Mouse (Mus musculus): ENCODE measurements around the gene Gm5426.
"Not testable (repeated sequence)": the region's sequence is repeated elsewhere in the genome, so short reads cannot be mapped to it uniquely, and the experiment has no call there.

The Gm5426 gene

DNA sequence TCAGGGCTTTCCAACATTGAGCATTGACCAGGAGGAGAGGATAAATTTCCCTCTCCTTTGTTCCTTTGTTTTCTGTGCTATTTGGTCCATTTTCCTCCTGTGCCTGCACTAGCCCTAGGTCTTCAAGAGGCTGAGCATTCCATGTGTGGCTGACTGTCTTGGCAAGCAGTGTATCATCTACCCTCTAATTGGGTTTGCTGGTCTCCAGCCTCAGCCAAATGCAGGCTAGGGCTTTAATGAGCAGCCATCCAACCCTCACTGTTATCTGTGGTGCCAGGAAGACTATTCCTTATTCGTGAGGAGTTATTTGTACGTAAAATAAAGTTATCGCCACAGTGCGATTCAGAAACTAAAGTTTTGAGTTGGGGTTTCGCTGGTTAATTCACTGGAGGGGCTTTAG is 2.2 kb downstream of the Gm5426 start:
- no peak for DNase-seq (ENCODE audit: low spot score in 2 of 2)

DNA sequence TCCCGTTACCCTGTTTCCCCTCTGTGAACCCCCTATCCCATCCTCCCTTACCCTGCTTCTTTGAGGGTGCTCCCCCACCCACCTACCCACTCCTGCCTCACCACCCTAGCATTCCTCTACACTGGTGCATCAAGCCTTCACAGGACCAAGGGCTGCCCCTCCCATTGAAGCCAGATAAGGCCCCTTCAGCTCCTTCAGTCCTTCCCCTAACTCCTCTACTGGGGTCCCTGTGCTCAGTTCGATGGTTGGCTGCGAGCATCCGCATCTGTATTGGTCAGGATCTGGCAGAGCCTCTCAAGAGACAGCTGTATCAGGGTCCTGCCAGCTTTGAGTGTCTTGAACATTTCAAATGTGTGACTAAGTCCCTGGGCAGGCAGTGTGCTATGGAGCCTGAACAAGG is 2.9 kb downstream of the Gm5426 start:
- not testable (repeated sequence) for DNase-seq (ENCODE audit: low spot score in 2 of 2)

DNA sequence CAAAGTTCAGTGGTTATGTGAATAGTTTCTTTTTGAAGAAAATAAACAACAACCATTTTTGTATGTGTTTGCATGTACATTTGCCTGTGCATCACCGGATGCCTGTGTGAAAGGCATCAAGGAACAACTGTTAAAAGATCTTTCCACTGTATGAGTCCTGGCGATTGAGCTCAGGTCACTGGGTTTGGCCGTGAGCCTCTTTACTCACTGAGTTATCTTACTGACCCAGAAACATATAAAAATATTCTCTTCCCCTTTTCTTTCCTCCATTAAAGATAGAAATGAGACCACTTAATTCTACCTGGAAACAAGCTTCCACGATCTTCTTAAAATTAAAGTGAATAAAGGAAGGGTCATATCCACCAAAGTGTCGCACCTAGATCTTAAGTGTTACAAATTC is 10.2 kb downstream of the Gm5426 start:
- no peak for DNase-seq (ENCODE audit: low spot score in 2 of 2)

DNA sequence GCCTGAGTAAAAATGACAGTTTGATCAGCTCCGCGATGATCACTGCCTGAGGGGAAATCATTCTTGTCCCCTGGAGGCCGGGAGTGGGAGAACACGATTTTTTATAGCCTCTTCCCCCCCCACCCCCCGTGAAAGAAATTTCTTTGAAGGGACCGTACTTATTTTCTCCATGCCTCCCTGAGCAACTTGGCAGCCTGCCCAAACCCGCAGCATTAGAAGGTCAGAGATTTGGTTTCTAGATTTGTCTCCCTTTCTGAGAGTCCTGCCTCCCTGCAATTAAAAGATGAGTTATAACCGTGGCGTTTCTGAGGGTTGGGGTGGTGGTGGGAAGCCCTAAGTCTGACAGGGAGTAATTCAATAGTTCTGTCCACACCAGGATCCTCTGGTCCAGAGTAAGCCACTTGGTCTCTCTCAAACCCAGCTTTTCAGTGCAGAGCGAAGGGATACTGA is 11.9 kb downstream of the Gm5426 start:
- DNase-seq (ENCODE audit: low spot score in 2 of 2), result no peak

DNA sequence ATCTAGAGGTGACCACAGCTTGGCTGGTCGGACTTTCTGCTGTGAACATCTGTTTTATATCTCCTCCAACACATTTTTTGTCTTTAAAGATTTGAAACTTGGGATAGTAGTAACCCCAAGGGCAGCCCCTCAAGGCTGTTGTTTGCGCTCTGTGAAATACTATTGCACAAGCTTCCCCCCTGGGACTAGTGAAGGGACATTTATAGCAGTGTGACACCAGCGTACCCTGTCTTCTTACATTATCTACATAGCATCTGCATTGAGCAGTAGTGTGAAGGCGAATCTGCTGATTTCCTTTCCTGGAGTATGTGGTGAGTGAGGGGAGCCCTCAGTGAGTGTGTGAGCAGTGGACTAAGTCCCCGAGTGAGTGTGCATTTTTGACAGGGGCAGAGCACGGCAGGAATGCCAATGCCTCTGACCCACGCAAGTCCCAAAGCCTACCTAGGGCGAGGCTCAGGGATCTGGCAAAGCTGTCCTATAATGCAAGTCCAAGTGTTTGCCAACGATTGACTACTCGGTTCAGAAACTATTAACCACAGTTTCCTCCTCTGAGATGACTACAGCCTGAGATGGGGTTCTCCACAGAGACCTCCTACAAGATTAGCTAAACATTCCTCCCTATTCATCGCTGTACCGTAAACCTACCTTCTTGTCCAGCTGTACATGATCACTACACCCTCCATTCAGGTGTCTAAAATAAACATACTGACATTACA is 14.2 kb downstream of the Gm5426 start:
- DNase-seq (ENCODE audit: low spot score in 2 of 2), result no peak

DNA sequence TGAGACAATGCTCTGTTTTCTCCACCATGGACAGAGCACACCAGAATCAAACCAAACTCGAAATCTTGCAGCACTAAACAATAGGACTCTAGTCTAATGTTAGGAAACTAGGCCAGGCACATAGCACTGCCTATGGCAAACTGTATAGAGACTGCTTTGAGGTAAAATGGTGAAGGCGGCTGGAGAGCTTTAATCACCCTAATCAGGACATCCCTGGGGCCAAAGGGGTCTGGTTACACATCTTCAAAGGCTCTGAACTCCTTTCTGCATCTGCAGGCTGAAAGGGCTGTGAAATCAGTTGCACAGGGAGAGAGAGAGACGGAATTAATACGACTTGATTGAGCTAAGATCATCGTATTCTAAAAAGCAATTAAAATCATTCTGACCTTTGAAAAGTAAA is 16.9 kb downstream of the Gm5426 start:
- DNase-seq (ENCODE audit: low spot score in 2 of 2), result no peak

DNA sequence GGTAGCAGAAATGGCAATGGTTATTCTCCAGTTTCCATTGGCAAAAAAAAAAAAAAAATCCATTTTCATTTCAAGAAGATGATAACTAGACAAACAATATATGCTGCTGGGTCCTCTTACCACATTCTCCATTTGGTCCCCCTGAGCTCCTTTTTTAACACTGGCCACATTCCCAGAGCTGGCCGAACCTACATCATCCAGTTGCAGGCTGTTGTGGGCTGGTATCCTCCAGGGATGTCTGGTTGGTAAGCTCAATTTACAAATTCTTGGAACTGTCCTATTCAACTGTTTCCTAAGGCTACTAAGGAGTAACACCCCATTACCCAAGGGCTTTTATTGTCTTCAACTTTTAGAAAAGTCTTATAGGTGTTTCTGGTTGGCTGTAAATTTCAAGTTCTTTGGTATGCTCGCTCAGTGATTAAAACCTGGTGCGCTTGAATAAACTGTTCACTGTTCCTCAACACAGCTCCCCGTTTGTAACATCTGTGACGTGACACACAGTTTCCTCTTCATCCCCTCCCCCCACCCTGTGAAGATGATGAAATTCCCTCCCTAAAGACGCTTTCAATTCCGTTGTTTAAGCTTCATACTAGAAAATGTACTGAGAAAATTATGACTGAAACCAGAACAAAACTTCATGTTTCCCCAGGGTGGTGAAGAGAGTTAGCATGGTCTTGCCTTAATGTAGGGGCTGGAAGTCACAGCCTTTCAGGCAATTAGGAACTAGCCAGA is 26.7 kb downstream of the Gm5426 start:
- no peak for DNase-seq (ENCODE audit: low spot score in 2 of 2)

DNA sequence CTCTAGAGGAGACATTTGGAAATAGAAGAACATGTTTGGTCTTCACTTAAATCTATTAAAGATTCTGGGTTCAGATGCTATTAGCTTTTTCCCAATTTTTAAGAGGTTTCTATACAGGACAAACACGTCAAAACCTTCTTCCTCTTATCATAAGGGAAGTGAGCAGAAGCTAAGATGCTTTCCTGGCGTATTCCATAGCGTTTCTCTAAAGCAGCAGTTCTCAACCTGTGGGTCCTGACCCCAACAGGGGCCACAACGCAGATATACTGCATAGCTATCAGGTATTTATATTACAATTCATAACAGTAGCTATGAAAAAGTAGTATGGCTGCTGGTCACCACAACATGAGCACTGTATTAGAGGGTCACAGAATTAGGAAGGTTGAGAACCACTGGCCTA is 27.4 kb downstream of the Gm5426 start:
- DNase-seq (ENCODE audit: low spot score in 2 of 2), result no peak

DNA sequence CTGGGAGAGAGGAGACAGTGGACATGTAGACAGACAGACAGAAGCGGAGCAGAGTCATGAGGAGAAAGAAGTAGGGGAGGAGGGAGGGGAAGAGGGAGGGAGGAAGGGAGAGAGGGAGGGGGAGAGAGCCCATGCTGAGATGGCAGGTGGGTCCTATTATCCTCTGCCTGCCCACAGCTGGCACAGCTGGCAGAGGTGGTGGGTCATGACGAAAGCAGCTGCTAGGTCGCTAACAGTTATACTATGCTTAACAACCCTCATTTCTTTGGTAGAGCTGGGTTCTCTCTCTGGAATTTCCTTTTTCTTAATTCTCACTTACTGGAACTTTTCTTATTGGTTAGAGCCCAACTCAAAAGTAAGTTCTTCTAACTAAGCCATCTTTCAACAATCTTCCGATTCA is 28.9 kb downstream of the Gm5426 start:
- no peak for DNase-seq (ENCODE audit: low spot score in 2 of 2)

DNA sequence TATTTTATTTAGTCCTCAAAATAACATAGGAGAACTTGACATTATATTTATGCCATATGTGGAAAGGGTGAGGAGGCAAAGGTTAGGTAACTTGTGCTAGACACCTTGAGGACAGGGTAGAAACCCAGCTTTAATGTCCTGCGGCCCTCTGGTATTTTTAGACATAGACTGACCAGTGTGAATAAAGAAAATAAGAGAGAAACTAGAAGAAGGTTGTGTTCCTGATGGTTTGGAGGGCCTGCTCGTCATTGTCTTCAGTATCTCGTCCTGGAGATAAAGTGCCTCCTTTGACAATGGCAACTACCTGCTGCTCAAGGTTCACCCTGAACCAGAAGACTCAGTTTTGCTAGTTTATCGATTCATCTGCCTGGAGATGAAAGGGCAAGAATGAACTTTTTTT is 32.6 kb downstream of the Gm5426 start:
- no peak for DNase-seq (ENCODE audit: low spot score in 2 of 2)

DNA sequence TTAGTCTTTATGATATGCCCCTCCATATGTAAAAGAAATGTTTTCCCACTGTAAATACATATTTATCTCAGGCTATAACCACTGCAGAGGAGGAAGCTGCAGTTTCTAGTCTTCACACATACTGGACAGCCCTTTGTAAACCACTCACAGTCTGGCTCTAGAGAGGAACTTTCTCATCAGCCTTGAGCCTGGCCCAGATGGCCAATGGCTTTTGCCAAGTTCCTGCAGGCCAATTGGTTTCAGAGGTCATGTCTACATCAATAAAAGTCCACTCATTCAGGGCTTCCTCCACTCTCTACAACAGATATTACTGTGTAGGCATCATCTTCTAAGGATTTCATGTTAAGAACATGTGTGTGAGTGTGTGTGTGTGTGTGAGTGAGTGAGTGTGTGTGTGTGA is 35.1 kb downstream of the Gm5426 start:
- DNase-seq (ENCODE audit: low spot score in 2 of 2), result no peak

DNA sequence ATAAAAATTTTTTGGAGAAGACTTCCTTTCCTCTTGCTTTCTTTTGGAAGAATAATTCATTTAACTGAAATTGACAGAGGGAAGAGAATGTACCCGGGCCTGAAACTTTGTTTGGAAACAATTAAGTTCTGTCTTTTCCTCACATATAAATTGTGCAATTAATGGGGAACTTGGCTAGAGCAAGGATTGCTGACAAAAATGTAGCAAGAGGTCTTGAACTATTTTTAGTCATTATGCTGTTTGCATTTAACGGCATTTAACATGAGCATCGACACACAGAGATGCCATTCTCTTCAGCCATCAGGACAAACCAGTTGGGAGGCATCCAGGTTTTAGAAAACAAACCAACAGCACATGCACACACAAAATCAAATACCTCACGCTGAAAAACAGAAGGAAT is 36.6 kb downstream of the Gm5426 start:
- DNase-seq (ENCODE audit: low spot score in 2 of 2), result no peak

GRCm38 (mm10) chr10:96173771-96174170 is 37.4 kb downstream of the Gm5426 start:
- no peak for DNase-seq (ENCODE audit: low spot score in 2 of 2)

- DNase-seq (ENCODE audit: low spot score in 2 of 2), result no peak
Measured at GRCm38 (mm10) chr10:96176916-96177315, 40.5 kb downstream of the Gm5426 start.

GRCm38 (mm10) chr10:96180554-96181397 is 44.4 kb downstream of the Gm5426 start:
- no peak for DNase-seq (ENCODE audit: low spot score in 2 of 2)

DNA sequence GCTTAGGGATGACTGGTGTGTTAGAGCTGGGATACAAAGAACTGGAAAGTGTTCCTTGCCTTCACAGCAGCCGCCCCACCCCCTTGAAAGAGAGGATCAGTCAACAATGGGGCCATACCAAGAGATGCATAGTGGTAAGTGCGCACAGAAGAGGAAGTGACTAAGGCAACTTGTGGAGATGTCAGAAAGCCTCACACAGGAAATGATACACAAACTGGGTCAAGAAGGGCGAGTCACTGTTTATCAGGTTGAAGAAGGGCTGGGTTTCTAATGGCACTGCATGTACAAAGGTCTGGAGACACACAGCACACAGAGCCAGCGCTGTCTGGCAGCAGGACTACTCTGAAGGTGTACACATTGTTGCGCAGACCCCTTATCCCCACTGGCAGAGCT is 45.0 kb downstream of the Gm5426 start:
- no peak for DNase-seq (ENCODE audit: low spot score in 2 of 2)

DNA sequence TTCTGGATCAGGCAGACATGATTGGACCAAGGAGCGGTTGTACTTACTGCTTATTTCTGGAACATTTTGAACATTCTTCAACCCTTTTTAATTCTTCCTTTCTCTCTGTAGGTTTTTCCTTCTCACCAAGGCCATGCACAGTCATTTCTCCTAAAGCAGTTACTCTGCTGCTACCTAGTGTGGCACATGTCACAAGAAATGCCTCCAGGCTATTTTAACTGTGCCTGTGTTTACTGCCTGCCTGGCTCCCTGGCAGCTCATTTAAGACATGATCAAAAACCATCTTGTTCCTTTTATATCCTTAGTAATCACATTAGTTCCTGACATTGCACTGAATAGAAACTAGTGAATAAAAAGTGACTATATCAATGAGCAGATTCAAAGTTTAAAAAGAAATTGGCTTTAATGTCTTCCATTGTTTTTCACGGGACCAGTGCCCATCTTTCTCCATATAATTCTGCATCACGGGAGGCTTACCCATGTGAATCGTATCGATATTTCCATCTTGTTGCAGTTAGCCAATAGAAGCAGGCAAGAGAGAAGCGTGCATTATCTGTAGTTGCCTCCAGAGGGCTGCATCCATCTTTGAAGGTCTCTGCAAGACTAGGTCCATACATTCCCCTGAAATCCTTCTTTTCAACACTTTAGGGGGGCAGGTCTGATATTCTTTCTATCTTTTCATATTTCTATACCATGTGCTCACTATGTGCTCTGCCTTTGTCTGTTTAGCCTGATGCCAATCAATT is 45.7 kb downstream of the Gm5426 start:
- no peak for DNase-seq (ENCODE audit: low spot score in 2 of 2)

- no peak for DNase-seq (ENCODE audit: low spot score in 2 of 2)
Measured at GRCm38 (mm10) chr10:96185026-96185425, 48.6 kb downstream of the Gm5426 start.

GRCm38 (mm10) chr10:96185601-96186000 is 49.2 kb downstream of the Gm5426 start:
- DNase-seq (ENCODE audit: low spot score in 2 of 2), result no peak
